Mouse (Mus musculus) frontal cortex, postnatal 25 days (tissue): ENCODE measurements around the gene Fam76b.

Source experiments
- DNase-seq, 2 experiments: peaks; one replicate each; pipeline ENCODE4 v3.0.0; 2022; ENCODE audit warnings: low spot score in 2 of 2

Fam76b gene

DNA sequence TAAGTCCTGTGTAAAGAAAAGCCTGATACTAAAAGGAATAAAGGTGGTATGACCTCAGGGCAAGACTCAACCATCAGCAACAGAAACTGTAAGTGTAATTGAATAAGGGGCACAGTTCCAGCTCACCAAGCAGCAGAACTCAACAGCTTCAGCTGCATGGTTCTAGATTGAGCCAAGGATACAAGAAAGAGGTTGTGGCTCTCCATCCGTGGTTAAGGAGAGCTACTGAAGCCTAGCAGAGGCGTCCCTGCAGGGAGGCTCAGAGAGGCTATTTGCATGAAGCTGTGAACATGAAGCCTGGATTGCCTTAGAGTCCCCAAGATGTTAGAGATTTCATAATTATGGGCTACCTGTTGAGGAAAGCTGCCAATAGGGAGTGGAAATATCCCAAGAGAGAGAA is 40.1 kb downstream of the Fam76b start:
- DNase-seq: no peak

DNA sequence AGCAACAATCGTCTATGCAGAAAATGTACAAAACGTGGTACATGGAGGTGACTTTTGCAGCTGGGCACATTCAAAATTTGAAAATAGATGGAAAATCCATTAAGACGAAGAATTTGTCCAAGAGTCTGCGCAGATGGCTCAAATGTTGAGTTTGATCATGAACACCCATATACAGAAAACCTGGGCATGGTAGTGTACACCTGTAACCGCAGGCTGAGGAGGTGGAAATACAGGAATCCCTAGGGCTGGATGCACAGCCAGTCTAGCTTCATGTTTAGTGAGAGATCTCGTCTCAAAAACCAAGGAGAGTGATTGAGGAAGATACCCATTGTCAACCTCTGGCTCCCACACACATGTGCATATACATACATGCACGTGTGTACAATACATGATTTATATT is 44.1 kb downstream of the Fam76b start:
- no peak for DNase-seq

DNA sequence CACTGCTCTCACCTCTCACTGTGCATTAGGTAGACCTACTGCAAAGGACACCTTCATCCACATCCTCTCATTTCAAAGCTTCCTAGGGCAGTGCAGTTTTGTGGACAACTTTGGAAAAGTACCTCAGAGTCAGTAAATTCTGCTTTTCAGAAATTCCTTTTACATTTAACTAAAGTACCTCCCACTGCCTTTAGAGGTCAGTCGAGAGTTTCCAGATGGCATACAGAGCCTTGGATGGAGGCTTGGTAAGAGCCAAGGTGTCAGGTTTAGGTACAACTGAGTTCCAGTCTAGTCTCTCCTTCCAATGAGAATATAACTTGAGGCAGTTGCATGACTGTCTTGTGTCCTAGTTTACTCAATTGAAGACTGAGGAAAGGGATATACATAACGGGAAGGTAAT is 46.8 kb downstream of the Fam76b start:
- no peak for DNase-seq

DNA sequence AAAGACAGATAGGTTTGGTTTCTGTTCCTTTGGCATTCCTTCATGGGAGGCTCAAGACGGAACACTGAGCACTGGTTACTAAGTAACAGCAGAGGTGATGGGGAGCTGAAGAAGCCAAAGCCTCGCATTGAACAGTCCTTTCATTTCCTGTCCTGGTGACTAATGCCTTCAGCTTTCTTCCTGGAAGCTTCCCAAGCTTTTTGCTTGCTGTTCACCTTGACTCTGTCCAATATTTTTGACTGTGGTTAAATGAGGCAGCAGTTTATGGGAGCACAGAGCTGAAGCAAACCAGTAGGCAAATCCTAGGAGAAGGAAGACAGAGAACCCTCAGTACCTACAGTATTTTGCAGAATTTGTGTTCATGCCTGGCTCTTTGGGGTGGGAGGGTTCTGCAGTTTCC is 47.8 kb downstream of the Fam76b start:
- DNase-seq: no peak

DNA sequence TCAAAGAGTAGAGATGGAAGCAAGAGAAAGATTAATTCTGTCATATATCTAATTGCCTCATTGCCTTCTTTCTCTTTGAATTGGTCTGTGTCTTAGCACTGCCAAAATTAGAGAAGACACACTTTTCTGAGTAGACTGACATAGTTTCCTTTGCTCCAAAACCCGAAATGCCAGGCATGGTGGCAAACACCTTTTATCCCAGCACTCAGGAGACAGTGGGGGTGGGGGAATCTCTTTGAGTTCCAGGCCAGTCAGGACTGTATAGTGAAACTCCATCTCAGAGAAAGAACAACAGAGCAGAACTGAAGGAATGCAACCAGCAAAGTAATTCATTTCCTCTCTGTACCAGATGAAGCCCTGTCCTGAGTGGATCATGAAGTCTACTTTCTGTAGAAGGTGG is 53.2 kb downstream of the Fam76b start:
- DNase-seq: no peak

DNA sequence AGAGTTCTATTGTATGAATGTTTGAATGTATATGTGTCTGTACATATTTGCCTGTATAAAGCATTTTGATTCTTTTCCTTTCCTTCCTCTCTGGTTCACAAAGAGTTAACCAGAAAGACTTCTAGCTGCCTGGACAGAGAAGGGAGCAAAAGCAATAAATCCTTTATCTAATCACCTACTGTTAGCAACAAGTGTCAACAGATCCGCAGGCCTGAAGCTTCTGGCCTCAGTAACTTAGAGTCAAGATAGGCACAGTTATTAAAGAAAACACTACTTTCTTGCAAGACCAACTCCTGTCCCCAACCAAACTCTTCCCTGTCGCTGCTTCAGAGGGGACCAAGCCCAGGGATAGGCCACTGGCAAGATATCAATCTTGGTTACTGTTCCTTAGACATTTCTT is 55.0 kb downstream of the Fam76b start:
- DNase-seq: no peak

DNA sequence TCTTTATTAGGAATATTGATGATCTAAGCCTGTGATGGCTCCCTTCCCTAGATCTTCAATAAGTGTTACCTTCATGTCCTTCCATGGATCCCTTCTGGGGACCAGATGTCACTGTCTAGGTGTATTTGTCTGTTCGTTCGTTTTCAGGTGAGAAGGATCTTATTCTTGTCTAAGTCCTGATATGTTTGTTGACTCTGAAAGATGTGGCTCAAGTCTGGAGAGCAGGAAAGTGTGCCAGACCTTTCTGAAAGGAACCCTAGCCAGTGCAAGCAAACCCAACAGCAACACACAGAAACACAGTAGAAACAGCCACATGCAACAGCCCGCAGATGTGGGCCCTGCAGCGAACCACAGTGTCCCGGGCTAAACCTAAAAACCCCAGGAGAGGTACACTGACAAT is 61.5 kb downstream of the Fam76b start:
- no peak for DNase-seq

DNA sequence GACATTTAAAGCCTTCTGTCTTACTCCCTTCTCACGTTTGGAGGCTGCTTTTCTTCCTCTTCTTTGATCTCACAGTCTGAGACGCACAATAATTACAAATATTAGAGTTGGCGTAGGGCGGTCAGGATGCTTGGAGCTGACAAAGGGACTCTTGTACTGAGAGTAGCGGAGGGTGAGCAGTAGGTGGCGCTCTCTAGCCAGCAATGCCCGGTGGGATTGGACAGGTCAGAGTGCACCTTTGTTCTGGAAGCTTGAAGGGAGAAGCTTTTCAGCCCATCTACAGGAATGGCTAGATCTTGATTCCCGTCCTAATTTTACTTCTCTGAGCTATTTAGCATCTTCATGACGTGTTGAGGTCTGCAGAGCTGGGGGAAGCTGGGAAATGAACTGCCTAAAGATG is 62.1 kb downstream of the Fam76b start:
- peak; percentile 63 to 78 for DNase-seq

DNA sequence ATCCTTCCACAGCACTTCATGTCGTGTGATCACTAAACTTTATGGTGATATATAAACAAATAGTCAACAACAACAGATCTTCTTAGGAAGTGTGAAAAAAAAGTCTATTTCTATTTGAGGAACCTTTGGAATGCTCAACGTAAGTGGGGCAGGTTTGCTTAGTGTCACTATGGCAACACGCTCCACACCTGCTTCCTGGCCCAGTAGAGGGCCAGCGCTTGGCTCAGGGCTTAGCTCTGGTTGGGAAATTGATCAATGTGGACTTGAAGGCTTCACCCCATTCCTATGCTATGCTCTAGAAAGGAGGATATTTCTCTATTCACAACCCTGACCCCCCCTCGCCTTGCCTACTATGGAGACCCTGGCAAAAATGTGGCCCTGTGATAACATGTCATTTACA is 62.7 kb downstream of the Fam76b start:
- no peak for DNase-seq

DNA sequence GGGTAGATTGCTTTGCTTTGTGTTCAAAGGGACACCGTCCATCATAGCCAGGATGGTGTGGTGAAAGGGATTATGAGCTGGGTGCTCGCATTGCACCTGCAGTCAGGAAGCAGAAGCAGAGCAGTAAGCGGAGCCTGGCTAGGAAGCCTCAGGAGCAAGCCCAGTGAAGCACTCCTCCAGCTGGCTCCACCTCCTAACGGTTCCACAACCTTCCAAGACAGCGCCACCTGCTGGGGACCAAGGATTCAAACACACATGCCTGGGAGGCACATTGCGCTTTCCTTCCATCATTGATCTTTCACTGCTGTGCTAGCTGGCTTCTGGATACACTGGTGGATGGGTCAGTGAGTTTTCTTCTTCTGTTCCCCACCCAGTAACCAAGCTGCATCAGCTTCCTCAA is 64.4 kb downstream of the Fam76b start:
- no peak for DNase-seq

DNA sequence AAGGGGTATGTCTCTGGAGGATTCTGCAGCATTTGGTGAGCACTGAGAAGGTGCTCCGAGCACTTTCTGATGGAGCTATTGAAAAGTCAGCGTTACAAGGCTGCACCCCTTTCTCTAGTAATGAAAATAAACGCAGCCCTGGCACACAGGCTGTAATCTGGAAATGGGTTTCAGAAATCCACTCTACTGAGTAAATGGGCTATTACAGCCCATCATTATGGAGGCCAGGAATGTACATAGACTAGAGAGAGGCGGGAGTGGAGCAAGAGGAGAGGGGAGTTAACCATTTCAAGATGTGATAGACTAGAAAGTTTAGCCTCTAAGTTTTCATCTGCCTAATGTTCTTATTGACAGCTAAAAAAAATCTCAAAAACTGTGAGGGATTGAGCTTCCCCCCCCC is 65.5 kb downstream of the Fam76b start:
- no peak for DNase-seq

DNA sequence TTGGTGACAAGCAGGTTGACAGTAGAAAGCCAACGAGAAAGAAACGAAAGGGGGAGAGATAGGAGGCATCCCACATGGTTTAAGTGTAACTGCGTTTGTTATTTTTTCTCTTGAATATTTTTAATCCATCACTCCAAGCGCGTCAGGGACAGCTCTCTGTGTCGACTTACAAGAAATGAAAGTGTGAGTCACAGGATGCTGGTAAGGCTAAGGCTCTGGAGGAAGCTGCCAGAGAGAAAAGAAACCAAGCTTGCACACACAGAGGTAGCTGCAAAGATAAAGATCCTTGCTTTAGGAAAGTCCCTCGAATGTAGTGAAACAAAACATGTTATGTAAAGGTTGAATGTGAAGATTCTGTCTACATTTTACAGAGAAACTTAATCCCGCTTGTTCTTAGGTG is 67.0 kb downstream of the Fam76b start:
- DNase-seq: no peak

DNA sequence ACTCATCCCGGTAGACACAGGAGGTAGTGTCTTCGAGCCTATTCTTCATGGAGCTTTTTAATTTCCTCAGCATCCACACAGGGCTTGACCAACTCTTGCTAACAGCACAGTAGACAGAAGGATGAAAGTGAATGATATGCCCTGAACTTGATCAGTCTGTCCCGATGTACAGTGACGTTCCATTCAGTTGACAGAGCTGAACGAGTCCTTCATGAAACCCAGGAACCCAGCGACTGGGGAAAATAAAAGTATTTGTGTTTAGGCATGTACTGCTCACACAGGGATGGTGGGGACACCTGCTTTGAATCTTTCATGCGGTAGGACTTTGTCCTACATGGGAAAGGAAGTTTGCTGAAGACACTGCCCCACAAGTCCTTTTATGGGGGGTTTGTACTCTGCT is 67.4 kb downstream of the Fam76b start:
- no peak for DNase-seq

DNA sequence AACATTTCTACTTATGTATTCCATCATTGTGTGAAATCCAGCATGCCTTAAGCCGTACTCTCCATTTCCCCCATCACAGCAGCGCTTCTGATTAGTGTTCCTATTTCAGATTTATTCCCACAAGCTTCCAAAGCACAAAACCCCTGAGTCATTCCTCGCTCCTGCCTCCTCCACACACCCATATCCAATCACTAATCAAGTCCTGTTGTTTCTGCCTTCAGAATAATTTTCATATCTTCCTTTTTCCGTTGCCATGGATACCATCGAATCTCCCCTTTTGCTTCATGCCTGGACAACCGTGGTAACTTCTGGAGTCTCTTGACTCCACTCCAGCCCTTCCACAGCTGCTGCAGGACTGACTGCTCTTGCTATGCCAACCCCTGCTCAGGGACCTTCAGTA is 68.5 kb downstream of the Fam76b start:
- no peak for DNase-seq

DNA sequence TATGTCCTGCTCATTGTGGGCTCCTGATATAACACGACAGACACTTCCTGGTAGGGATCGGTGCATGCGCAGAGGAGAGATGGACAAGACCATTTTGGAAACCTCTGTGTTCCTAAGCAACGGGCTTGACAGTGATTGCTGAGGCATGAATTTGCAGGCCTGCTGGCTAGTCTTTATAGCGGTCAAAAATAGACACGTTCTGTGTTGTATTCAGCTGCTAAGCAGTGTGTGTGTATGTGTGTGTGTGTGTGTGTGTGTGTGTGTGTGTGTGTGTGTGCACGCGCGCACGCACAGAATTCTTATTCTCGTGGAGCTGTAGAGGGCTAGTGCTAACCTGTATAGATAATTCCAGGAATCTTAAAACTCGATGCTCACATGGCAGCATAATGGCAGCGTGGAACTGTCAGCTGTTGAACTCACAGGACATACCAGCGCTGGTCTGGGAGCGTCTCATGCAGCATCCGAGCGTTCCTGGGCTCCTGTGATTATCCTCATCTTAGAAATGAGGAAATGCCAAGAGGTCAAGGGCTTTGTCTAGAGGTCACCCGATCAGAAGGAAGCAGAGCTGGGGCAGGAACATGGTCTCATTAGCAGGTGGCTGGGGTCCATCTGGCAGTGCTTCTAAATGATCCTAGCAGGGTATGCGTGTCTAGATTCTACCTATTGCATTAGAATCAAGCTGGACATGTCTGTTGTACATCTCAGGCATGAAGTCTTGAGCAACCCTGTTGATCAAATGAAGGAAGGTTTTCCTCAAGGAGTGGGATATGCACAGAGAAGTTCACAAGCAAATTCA is 71.2 kb downstream of the Fam76b start:
- DNase-seq: peak in 1 of 2 experiments; percentile 38

DNA sequence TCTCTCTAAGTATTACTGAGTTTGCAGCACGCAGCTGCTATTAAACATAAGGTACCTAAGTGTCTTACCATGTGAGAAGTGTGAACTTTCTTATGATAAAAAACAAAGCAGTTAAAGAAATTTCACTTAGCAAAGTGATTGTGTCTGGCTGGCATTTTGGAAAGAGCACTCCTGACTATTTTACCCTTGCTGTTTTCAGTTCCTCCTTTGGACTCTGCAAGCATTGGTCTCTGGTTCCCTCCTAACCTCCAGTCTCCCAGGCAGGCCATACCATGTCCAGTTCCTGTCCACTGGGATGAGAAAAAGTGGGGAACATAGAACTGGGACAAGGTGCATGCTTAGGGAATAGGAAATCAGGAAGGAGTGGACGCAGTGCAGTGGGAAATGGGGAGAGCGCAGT is 74.5 kb downstream of the Fam76b start:
- no peak for DNase-seq

DNA sequence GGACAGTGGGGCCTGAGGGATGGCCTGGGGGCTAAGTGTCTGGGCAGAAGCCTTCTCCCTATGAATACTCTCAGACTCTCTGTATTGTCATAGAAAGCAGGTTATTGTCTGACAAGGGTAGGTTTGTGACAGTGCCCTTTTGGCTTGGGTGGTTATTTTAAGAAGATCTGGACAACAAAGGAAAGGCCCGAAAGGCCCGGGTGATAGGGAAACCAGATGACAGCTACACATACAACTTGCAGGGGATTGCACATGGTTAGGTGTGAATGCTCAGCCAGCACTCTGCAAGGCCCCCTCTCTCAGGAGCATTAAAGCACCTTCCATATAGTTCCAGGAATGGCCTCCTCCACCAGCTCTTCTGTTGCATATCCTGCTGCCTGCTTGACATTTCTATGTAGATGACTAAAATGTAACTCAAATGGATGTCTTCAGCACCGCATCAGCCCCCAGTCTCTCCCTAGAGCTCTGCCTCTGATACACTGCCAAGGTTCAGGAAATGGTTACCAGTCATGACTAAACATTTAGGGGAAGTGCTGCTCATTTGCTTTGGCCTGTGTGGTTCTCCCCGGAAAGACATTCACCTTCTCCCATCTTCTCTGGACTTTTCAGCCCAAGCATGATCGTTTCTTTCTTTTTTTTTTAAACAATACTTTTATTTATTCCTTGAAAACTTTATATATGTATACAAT is 76.7 kb downstream of the Fam76b start:
- no peak for DNase-seq
